Mouse (Mus musculus) spleen, adult 2 months (tissue): ENCODE measurements around the gene Prkaca. TPM values are rescaled to one million over a fixed set of nuclear protein-coding genes. Genes with fewer than 3 reads are reported as not detected.
"Not testable (repeated sequence)": the region's sequence is repeated elsewhere in the genome, so short reads cannot be mapped to it uniquely, and the experiment has no call there.

Experiments
- DNase-seq, 2 experiments: peaks; one replicate each; pipeline versions ENCODE4 v3.0.0 to v3.0.0-alpha.2; 2012 to 2021; ENCODE audit warnings: low spot score in 2 of 2, low read depth in 1 of 2
- H3K27ac ChIP-seq: fragments of 200-500 bp; 2 replicates; pipeline ENCODE4 v1.5.1; 2012; ENCODE audit warnings: low read length, inconsistent platforms; ENCODE audit not compliant: insufficient read depth
- H3K27me3 ChIP-seq: fragments of 200-500 bp; 2 replicates; pipeline ENCODE4 v1.6.1; 2012; ENCODE audit warnings: mild to moderate bottlenecking, moderate library complexity, low read length, inconsistent platforms; ENCODE audit not compliant: control insufficient read depth, insufficient read depth
- H3K36me3 ChIP-seq: fragments of 200-500 bp; 2 replicates; pipeline ENCODE4 v1.6.1; 2012; ENCODE audit warnings: mild to moderate bottlenecking, low read length, inconsistent platforms; ENCODE audit not compliant: control insufficient read depth, insufficient read depth
- H3K4me1 ChIP-seq: fragments of 200-500 bp; 2 replicates; pipeline ENCODE4 v1.6.1; 2011; ENCODE audit warnings: inconsistent platforms; ENCODE audit not compliant: control insufficient read depth, insufficient read depth, insufficient read length
- H3K4me3 ChIP-seq: fragments of 200-500 bp; 2 replicates; pipeline ENCODE4 v1.5.1; 2011; ENCODE audit warnings: mild to moderate bottlenecking, inconsistent platforms; ENCODE audit not compliant: insufficient read depth, insufficient read length; ENCODE audit errors: extremely low read depth
- CTCF ChIP-seq: fragments of 200-500 bp; IDR thresholded peaks from 2 replicates; pipeline ENCODE4 v1.5.1; 2011; ENCODE audit warnings: mild to moderate bottlenecking, inconsistent platforms; ENCODE audit not compliant: insufficient read depth, insufficient read length, insufficient replicate concordance; ENCODE audit errors: extremely low read depth
- POLR2A ChIP-seq: fragments of 200-500 bp; IDR thresholded peaks from 2 replicates; pipeline ENCODE4 v1.6.1; 2011; ENCODE audit warnings: low read depth, low read length, inconsistent platforms
- WGBS: fragments of 180-500 bp; shearing (Covaris S2); methylation state at CpG from one replicate; pipeline ENCODE4 v1.1.7; 2018; 5-methylcytosine and 5-hydroxymethylcytosine counted together
- polyA plus RNA-seq: library from polyadenylated mRNA; depleted of rRNA; stranded (reverse); fragments of >200 nt; gene quantifications from 2 replicates; pipeline ENCODE4 v1.2.3, GENCODE M21; 2012

Gene Prkaca
- polyA plus RNA-seq, 1 experiment = 26.7 TPM

- H3K27me3 ChIP-seq = 0 out of 2 replicates have a peak, but pooled peaks cover 1% of the 10 kb centered on the region
- WGBS = 93% methylated on average over 2 of the region's 2 CpGs
- no peak overlapping the region for H3K27ac ChIP-seq
- DNase-seq = no peak
- peaks cover 2% of the 10 kb centered on the region; the same call in 1 of the 2 replicates for H3K36me3 ChIP-seq
- TF ChIP-seq POLR2A = no peak
- TF ChIP-seq CTCF = no peak
- H3K4me1 ChIP-seq = peaks cover 8% of the 10 kb centered on the region
- H3K4me3 ChIP-seq = no peak overlapping the region
These were observed 27.0 kb downstream of the Prkaca start for GRCm38 (mm10) chr8:83999825-84000224.

GRCm38 (mm10) chr8:84001281-84002000 is 28.6 kb downstream of the Prkaca start, which contains the start of gene 1700067K01Rik:
Gene 1700067K01Rik (plus strand): TSS chr8:84001502.
- Histone ChIP-seq H3K27ac (no peak within 1 kb of the TSS), H3K36me3 (peaks cover 2% of the 10 kb centered on the region; the same call in 1 of the 2 replicates), H3K4me3 (no peak within 1 kb of the TSS), H3K27me3 (0 out of 2 replicates have a peak, but pooled peaks cover 1% of the 10 kb centered on the region), H3K4me1 (peaks cover 11% of the 10 kb centered on the region)
- 96% methylated on average over 61 of the region's 61 CpGs for WGBS
- no peak for TF ChIP-seq CTCF
- no peak for TF ChIP-seq POLR2A
- DNase-seq = no peak

DNA sequence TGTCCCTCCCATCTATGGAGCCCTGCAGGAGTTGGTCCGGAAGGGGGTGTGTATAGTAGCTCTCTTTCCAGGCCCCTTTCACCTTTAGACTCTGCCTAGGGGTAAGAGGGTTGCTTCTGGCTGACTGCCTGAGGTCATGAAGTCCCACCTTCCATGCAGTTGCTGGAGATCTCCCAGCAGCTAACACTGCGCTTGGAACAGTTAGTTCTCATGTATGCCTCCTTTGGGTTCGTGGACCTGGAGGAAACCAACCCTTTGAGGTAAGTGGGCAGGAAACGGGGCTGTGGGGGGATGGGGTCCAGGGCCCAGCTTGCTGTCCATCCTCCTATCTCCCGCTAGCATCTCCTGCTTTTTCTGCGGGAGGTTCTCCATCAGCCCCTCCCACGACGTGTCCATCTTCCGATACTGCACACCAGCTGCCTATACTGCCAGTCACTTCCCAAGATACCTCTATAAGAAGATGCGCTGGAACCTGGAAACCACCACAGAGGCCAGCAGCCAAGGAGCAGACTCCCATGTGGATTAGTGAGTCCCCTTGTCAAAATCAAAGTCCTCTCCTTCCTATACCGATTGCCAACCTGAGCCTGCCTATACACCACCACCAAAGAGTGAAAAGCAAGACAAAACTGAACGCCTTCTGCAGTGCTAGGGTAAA is 30.3 kb downstream of the Prkaca start:
- Histone ChIP-seq H3K27ac (no peak overlapping the region), H3K4me1 (peaks cover 11% of the 10 kb centered on the region), H3K27me3 (no peaks in the 10 kb centered on the region), H3K4me3 (no peak overlapping the region), H3K36me3 (peaks cover 2% of the 10 kb centered on the region; the same call in 1 of the 2 replicates)
- TF ChIP-seq POLR2A (no peak), CTCF (no peak)
- WGBS = 82% methylated on average over 12 of the region's 12 CpGs
- DNase-seq = no peak

DNA sequence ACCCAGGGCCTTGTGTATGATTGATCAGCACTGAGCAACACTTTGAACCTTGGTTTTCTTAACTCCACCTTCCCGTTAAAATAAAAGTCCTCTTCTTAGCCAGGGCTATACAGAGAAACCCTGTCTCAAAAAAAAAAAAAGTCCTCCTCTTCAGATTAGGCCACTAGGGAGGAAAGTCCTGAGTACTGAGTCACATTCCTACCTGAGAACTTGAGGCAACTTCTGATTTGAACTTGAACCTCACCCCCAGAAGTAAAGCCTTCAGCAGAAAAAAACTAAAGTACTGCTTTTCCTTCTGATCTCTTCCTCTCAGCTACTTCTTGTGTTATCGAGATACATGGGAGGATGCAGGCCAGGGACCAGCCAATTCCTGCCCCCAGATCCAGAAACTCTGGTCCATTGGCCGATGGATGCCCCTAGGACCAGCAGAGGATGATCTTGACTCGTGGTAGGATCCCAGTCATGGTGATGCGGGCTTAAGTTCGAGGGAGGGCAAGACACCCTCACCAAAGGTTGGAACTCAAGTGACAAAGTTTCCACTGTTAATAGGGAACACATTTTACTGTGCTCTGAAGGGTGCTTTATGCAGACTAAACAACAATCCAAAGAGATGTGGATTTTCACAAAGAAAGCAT is 30.9 kb downstream of the Prkaca start:
- H3K36me3 ChIP-seq = peaks cover 2% of the 10 kb centered on the region; the same call in 1 of the 2 replicates
- DNase-seq = no peak
- H3K27me3 ChIP-seq = no peaks in the 10 kb centered on the region
- TF ChIP-seq CTCF = no peak
- H3K4me1 ChIP-seq = peaks cover 10% of the 10 kb centered on the region
- no peak overlapping the region for H3K4me3 ChIP-seq
- no peak overlapping the region for H3K27ac ChIP-seq
- 72% methylated on average over 6 of the region's 6 CpGs for WGBS

DNA sequence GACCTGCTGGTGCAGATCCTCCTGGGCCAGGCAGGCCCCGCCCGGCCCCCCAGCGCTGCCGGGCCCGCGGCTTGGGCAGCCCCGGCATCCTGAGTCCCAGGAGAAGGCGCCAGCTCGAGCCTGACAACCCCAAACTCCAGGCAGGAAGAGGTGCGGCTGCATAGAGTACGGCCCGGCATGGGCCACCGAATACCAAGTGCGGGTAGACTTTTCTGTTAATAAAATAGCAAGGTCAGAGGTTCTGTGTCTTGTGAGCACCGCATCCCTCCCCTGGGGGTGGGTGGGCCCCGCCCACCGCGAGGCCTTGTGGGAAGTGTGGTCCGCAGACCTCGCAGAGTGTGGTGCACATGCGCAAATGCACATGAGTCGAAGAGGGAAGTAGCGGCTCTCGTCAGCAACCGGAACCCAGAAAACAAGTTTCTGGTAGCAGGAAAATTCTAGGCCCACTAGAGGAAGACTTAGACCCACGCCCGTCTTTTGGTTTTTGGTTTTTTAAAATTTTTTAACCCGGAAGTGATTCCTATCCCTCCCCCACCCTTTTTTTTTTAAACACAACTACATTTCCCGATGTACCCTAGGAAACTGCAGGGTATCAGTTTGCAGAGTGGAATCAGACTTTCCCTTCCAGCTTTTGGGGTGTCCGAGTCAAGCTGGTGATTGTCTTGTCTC is 31.9 kb downstream of the Prkaca start:
- 2% methylated on average over 30 of the region's 30 CpGs for WGBS
- Histone ChIP-seq H3K4me1 (peaks cover 7% of the 10 kb centered on the region), H3K4me3 (peak overlapping the region; percentile 57), H3K27ac (peak overlapping the region; percentile 88), H3K36me3 (no peaks in the 10 kb centered on the region), H3K27me3 (no peaks in the 10 kb centered on the region)
- TF ChIP-seq POLR2A = no peak
- no peak for TF ChIP-seq CTCF
- DNase-seq = peak; percentile 96 to 97

GRCm38 (mm10) chr8:84005502-84005901 is 32.7 kb downstream of the Prkaca start:
- not testable (repeated sequence) for H3K27me3 ChIP-seq, H3K4me3 ChIP-seq, H3K4me1 ChIP-seq, H3K27ac ChIP-seq, DNase-seq, H3K36me3 ChIP-seq
- WGBS = 93% methylated on average over 7 of the region's 7 CpGs
